Mouse (Mus musculus) ES-Bruce4 (cell line): ENCODE data around the gene Arl15. TPM values are rescaled to one million over a fixed set of nuclear protein-coding genes. Genes with fewer than 3 reads are reported as not detected.

ENCODE experiments used
- H3K27ac ChIP-seq: 2 replicates; pipeline ENCODE4 v1.5.1; 2012; ENCODE audit warnings: low read length, inconsistent platforms; ENCODE audit not compliant: insufficient read depth
- H3K27me3 ChIP-seq: 2 replicates; pipeline ENCODE4 v1.6.1; 2012; ENCODE audit warnings: mild to moderate bottlenecking, low read length, inconsistent platforms; ENCODE audit not compliant: control insufficient read depth, poor library complexity, insufficient read depth, severe bottlenecking
- H3K36me3 ChIP-seq: 2 replicates; pipeline ENCODE4 v1.6.1; 2012; ENCODE audit warnings: inconsistent platforms, mild to moderate bottlenecking, low read length, moderate library complexity; ENCODE audit not compliant: control insufficient read depth, poor library complexity, insufficient read depth, severe bottlenecking
- H3K4me1 ChIP-seq: one replicate; pipeline ENCODE4 v1.8.1; 2011; ENCODE audit warnings: low read length; ENCODE audit not compliant: control insufficient read depth, insufficient read depth
- H3K4me3 ChIP-seq: 2 replicates; pipeline ENCODE4 v1.5.1; 2011; ENCODE audit warnings: low read depth, mild to moderate bottlenecking, low read length
- H3K9ac ChIP-seq: 2 replicates; pipeline ENCODE4 v1.6.1; 2012; ENCODE audit warnings: low read depth, mild to moderate bottlenecking, inconsistent platforms; ENCODE audit not compliant: poor library complexity, severe bottlenecking
- H3K9me3 ChIP-seq: replicated peaks from 2 replicates; pipeline ENCODE4 v1.6.1; 2012; ENCODE audit warnings: mild to moderate bottlenecking, low read length, inconsistent platforms; ENCODE audit not compliant: control insufficient read depth, poor library complexity, insufficient read depth, severe bottlenecking
- CTCF ChIP-seq: IDR thresholded peaks from one replicate; pipeline ENCODE4 v1.8.1; 2011; ENCODE audit warnings: low read depth, low read length
- EP300 ChIP-seq: IDR thresholded peaks from 2 replicates; pipeline ENCODE4 v1.6.1; 2011; ENCODE audit warnings: low read depth, low read length; ENCODE audit not compliant: insufficient read depth
- POLR2A ChIP-seq: IDR thresholded peaks from one replicate; pipeline ENCODE4 v1.8.1; 2011; ENCODE audit warnings: low read length; ENCODE audit not compliant: insufficient read depth
- polyA plus RNA-seq: library from polyadenylated mRNA; stranded (reverse); fragments of >200 nt; gene quantifications from 2 replicates; pipeline ENCODE4 v1.2.4, GENCODE M21; 2011; ENCODE audit warnings: low read depth; ENCODE audit not compliant: missing spikeins, insufficient read depth, insufficient read length

Arl15 gene
- polyA plus RNA-seq, 1 experiment, result 53.3 TPM

DNA sequence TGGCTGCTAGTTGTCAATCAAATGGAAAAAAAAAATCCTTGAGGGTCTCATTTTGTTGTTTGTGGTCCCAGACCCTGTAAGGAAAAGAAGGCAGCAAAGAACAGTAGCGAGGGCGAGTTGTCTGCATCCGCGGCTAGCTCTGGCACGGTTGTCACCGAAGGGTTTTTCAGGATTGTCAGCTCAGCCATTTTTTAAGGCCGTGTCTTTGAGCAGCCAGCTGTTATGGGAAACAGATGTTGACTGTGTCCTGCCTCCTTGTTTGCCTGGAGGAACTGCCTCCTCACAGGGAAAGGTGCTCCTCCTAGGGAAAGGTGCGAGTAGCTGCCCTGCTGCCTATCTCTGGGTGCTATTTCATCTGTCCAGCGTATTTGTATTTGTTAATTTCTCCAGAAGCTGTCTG, 144.3 kb downstream of the Arl15 start:
- Histone ChIP-seq H3K27ac (no peak overlapping the region), H3K4me3 (no peak overlapping the region), H3K36me3 (peaks cover 2% of the 10 kb centered on the region; the same call in 1 of the 2 replicates), H3K9ac (no peak overlapping the region), H3K27me3 (no peaks in the 10 kb centered on the region), H3K4me1 (no peaks in the 10 kb centered on the region), H3K9me3 (no peaks in the 10 kb centered on the region)
- TF ChIP-seq CTCF (no peak), EP300 (no peak), POLR2A (no peak)

DNA sequence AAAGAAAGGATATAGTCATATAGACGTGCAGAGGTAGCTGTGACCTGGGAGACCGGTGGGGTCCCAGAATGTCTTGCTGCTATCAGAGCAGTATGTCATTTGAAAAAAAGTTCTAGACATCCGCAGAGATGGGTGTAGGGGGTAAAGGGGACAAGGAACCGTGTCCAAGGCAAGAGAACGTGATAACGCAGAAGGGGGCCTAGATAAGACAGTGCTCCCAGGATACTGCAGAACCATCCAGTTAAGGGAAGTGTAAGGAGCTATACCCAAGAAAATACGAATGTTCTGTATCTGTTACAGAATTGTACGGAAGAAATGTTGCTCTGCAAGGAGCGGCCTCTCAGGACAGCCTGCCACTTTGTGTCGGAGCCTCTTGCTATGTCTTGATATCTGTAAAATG, 144.8 kb downstream of the Arl15 start:
- H3K27ac ChIP-seq, result no peak overlapping the region
- H3K27me3 ChIP-seq, result no peaks in the 10 kb centered on the region
- H3K4me3 ChIP-seq, result no peak overlapping the region
- no peaks in the 10 kb centered on the region for H3K9me3 ChIP-seq
- no peaks in the 10 kb centered on the region for H3K4me1 ChIP-seq
- peaks cover 2% of the 10 kb centered on the region; the same call in 1 of the 2 replicates for H3K36me3 ChIP-seq
- TF ChIP-seq POLR2A, result no peak
- TF ChIP-seq CTCF, result no peak
- no peak for TF ChIP-seq EP300
- H3K9ac ChIP-seq, result no peak overlapping the region

DNA sequence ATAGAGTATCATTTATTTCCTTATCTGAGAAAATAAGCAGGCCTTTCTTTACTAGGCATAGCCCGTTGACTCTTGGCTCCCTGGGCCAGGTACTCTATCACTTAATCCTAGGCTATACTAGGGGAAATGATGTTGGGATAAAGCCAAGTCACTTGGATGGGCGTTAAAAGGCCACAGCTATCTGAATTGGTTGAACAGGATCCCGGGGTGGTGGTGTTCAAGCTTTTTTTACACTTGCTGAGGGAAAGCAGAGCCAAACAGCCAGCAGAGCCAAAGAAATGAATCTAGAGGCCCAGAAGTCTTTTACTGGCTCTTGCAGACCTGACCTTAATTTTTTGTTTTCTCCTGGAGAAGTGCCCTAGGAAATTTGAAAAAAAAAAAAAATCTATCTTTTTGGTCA, 145.4 kb downstream of the Arl15 start:
- H3K4me1 ChIP-seq, result no peaks in the 10 kb centered on the region
- peaks cover 2% of the 10 kb centered on the region; the same call in 1 of the 2 replicates for H3K36me3 ChIP-seq
- H3K27me3 ChIP-seq, result no peaks in the 10 kb centered on the region
- no peak overlapping the region for H3K27ac ChIP-seq
- no peak overlapping the region for H3K4me3 ChIP-seq
- TF ChIP-seq POLR2A, result no peak
- no peaks in the 10 kb centered on the region for H3K9me3 ChIP-seq
- H3K9ac ChIP-seq, result no peak overlapping the region

DNA sequence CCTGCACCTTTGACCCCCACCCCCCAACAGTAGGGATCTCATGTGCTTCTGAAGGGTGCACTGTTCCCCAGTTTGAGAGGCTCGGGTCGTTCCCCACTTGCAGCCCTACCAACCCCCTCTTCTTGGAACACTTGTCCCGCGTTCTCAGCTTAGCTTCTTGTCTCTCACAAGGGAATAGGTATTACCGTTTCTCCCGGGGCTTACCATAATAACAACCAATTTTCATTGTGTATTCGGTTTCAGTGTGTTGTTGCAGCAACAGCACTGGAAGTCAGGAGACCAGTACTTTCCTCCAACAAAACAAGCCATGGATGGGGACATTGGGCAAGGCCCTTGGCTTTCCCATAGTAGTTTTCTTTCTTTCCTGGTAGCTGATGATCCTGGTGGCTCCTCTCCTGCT, 145.8 kb downstream of the Arl15 start:
- H3K27ac ChIP-seq, result no peak overlapping the region
- TF ChIP-seq POLR2A (no peak), CTCF (no peak), EP300 (no peak)

GRCm38 (mm10) chr13:113941943-113942342, 147.6 kb downstream of the Arl15 start:
- no peak for TF ChIP-seq CTCF
- no peak for TF ChIP-seq EP300
- no peak for TF ChIP-seq POLR2A
- Histone ChIP-seq H3K27me3 (no peaks in the 10 kb centered on the region), H3K27ac (no peak overlapping the region), H3K4me1 (no peaks in the 10 kb centered on the region), H3K9ac (no peak overlapping the region), H3K9me3 (no peaks in the 10 kb centered on the region), H3K36me3 (peaks cover 2% of the 10 kb centered on the region; the same call in 1 of the 2 replicates), H3K4me3 (no peak overlapping the region)

More for the DNA sequence above, 145.8 kb downstream of the Arl15 start:
- Histone ChIP-seq H3K4me1 (no peaks in the 10 kb centered on the region), H3K27me3 (no peaks in the 10 kb centered on the region), H3K9ac (no peak overlapping the region), H3K4me3 (no peak overlapping the region), H3K36me3 (peaks cover 2% of the 10 kb centered on the region; the same call in 1 of the 2 replicates), H3K9me3 (no peaks in the 10 kb centered on the region)

DNA sequence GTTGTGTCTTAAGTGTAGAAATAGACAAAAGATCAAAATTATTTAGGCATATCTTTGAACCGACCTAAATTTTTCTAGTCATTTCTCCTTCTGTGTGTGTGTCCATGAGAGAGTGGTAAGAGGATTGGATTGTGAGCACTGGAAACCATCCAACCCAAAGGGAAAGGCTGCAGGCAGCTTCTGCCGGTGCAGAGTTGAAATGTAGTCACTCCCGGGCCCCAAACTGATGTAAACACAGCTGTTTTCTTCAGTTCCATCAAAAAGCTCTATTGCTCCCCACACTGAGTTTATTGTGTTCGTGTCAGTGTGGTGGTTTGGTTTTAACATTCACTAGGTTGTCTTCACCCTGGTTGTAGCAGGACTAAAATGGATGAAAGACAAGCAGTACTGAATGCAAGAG, 153.2 kb downstream of the Arl15 start:
- H3K27ac ChIP-seq, result no peak overlapping the region
- H3K9me3 ChIP-seq, result no peaks in the 10 kb centered on the region
- H3K9ac ChIP-seq, result no peak overlapping the region
- no peaks in the 10 kb centered on the region for H3K36me3 ChIP-seq
- TF ChIP-seq EP300 (no peak), CTCF (no peak), POLR2A (no peak)
- H3K4me1 ChIP-seq, result no peaks in the 10 kb centered on the region
- H3K4me3 ChIP-seq, result no peak overlapping the region
- H3K27me3 ChIP-seq, result no peaks in the 10 kb centered on the region
